Mouse (Mus musculus) embryonic fibroblast, embryonic 13.5 days (primary cell): ENCODE measurements around the gene Palld.

Experiments
- CTCF ChIP-seq: IDR thresholded peaks from 2 replicates; pipeline ENCODE4 v1.5.1; 2011; ENCODE audit warnings: mild to moderate bottlenecking, control low read depth, low read length, moderate library complexity, borderline replicate concordance; ENCODE audit not compliant: insufficient read depth
- POLR2A ChIP-seq: IDR thresholded peaks from 2 replicates; pipeline ENCODE4 v1.6.1; 2011; ENCODE audit warnings: low read depth, mild to moderate bottlenecking, control low read depth, low read length, moderate library complexity

- TF ChIP-seq POLR2A: no peak
- no peak for TF ChIP-seq CTCF
These were observed 263.5 kb downstream of the Palld start for GRCm38 (mm10) chr8:61639008-61639407.
